Mouse (Mus musculus) embryonic facial prominence, embryonic 11.5 days (tissue): ENCODE measurements around the gene Prickle4. TPM values are rescaled to one million over a fixed set of nuclear protein-coding genes. Genes with fewer than 3 reads are reported as not detected.

ENCODE experiments used
- ATAC-seq: fragments of 200-750 bp; cut with Nextera tagmentation; replicated peaks from 2 replicates; pipeline ENCODE4 v1.8.0; 2017; ENCODE audit warnings: low read depth; ENCODE audit not compliant: insufficient number of reproducible peaks, low FRiP score, low TSS enrichment
- DNase-seq: peaks from one replicate; pipeline ENCODE4 v3.0.0-alpha.2; 2015; ENCODE audit warnings: low spot score
- H3K27ac ChIP-seq: fragments of 300-500 bp; sonication (generic); replicated peaks from 2 replicates; pipeline ENCODE4 v1.5.1; 2014; ENCODE audit warnings: mild to moderate bottlenecking, low read depth, low read length, control low read depth
- H3K27me3 ChIP-seq: fragments of 300-500 bp; sonication (generic); 2 replicates; pipeline ENCODE4 v1.6.1; 2014; ENCODE audit warnings: mild to moderate bottlenecking, low read length, moderate library complexity, mixed read lengths; ENCODE audit not compliant: control insufficient read depth, insufficient read depth
- H3K36me3 ChIP-seq: fragments of 300-500 bp; sonication (generic); replicated peaks from 2 replicates; pipeline ENCODE4 v1.6.1; 2014; ENCODE audit warnings: low read depth, mild to moderate bottlenecking, low read length, moderate library complexity, mixed read lengths; ENCODE audit not compliant: control insufficient read depth, insufficient read depth
- H3K4me1 ChIP-seq: fragments of 300-500 bp; sonication (generic); 2 replicates; pipeline ENCODE4 v1.6.1; 2014; ENCODE audit warnings: low read length, mixed read lengths; ENCODE audit not compliant: control insufficient read depth, insufficient read depth
- H3K4me2 ChIP-seq: fragments of 300-500 bp; sonication (generic); 2 replicates; pipeline ENCODE4 v1.6.1; 2014; ENCODE audit warnings: low read depth, mild to moderate bottlenecking, control low read depth, low read length, moderate library complexity
- H3K4me3 ChIP-seq: fragments of 300-500 bp; sonication (generic); 2 replicates; pipeline ENCODE4 v1.5.1; 2014; ENCODE audit warnings: low read depth, low read length, control low read depth
- H3K9ac ChIP-seq: fragments of 300-500 bp; sonication (generic); replicated peaks from 2 replicates; pipeline ENCODE4 v1.6.1; 2014; ENCODE audit warnings: mild to moderate bottlenecking, control low read depth, low read length
- H3K9me3 ChIP-seq: fragments of 300-500 bp; sonication (generic); replicated peaks from 2 replicates; pipeline ENCODE4 v1.6.1; 2016; ENCODE audit warnings: mild to moderate bottlenecking, low read length, inconsistent platforms, mixed read lengths; ENCODE audit not compliant: control insufficient read depth
- WGBS: fragments of 180-500 bp; shearing (Covaris S2); extraction: QIAGEN DNeasy Blood & Tissue Kit; methylation state at CpG from one replicate; pipeline ENCODE4 v1.1.7; 2014; 5-methylcytosine and 5-hydroxymethylcytosine counted together
- polyA plus RNA-seq: library from polyadenylated mRNA; unstranded; fragments of >200 nt; fragmentation: Nextera tagmentation; extraction: Ambion mirVana; gene quantifications from 2 replicates; pipeline ENCODE4 v1.2.1, GENCODE M21; 2014

Prickle4 gene
- polyA plus RNA-seq, 1 experiment from 2014 or later, result 0.27 TPM

DNA sequence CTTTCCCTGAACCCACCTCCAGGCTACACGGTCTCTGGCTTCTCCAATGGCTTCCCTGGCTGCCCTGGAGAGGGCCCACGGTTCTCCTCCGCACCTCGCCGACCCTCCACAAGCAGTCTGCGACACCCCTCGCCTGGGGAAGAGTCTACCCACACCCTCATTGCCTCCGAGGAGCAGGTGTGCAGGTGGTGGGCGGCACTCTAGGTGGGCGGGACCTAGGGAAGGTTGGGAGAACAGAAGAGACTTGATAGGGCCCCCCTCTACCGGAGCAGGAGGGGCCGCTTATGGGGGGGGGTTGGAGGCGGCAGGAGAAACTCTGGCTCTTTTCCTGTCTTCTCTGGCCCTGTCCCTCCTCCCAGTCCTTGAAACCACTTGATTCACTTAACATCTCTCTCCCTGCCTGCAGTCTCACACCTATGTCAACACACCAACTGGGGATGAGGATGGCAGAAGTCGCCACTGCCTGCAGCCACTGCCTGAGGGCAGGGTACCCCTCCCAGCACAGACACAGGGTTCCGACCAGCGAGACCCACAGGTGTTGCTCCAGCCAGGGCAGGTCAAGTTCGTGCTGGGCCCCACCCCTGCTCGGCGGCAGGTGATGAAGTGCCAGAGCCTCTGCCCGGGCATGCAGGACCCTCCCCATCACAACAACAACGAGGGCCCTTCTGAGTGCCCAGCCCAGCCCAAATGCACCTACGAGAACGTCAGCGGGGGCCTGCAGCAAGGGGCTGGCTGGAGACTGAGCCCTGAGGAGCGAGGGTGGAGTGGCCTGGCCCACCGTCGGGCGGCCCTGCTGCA is 8.2 kb upstream of the Prickle4 start:
- Histone ChIP-seq H3K36me3 (no peaks in the 10 kb centered on the region), H3K27me3 (no peaks in the 10 kb centered on the region; the same call in 1 of the 2 replicates), H3K4me1 (no peaks in the 10 kb centered on the region), H3K27ac (no peak overlapping the region), H3K4me2 (no peak overlapping the region), H3K9ac (no peak overlapping the region), H3K9me3 (no peaks in the 10 kb centered on the region), H3K4me3 (no peak overlapping the region)
- DNase-seq (no peak), ATAC-seq (no peak)
- WGBS, result 30% methylated on average over 25 of the region's 28 CpGs

DNA sequence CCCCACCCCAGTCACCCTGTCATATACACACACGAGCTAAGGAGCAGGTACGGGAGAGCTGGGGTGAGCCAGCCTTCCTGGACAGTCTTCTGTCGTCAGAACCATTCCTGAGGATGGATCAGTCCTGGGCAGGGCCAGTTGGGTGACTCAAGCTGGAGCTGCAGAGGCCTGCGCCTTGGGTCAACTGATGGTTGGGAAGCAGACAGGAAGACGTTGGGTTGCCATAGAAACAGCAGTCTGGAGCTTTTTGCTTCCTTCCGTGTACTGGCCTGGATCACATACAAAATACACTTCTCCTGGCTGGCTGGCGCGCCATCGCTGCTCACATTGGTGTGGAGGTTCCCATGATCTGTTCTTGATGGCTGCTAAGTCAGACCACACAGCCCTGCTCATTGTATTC is 7.3 kb upstream of the Prickle4 start:
- no peak overlapping the region for H3K9ac ChIP-seq
- DNase-seq, result no peak
- no peak overlapping the region for H3K4me3 ChIP-seq
- no peak overlapping the region for H3K4me2 ChIP-seq
- WGBS, result 77% methylated on average over 9 of the region's 9 CpGs
- no peak for ATAC-seq
- H3K4me1 ChIP-seq, result no peaks in the 10 kb centered on the region
- no peaks in the 10 kb centered on the region for H3K9me3 ChIP-seq
- H3K27ac ChIP-seq, result no peak overlapping the region
- H3K36me3 ChIP-seq, result no peaks in the 10 kb centered on the region
- no peaks in the 10 kb centered on the region; the same call in 1 of the 2 replicates for H3K27me3 ChIP-seq

DNA sequence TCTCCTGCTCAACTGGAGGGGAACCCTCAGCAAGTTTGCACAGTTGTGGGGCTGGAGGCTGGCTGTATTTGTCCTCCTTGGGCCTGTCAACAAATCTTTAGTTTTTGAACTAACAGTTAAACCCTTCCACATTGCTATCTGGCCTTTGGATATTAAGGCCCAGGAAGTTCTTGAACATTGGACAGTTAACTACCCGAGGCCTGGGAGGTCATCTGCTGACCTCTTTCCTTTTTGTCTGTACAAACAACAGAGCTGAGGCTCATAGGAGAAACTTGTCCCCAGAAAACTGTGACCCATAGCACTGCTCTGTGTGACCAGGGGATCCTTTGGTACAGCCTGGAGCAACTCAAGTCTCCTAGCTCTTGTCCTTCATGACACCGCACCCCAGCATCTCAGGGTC is 4.5 kb upstream of the Prickle4 start:
- Histone ChIP-seq H3K9me3 (no peaks in the 10 kb centered on the region), H3K4me2 (no peak overlapping the region), H3K4me3 (no peak overlapping the region), H3K9ac (no peak overlapping the region), H3K36me3 (no peaks in the 10 kb centered on the region), H3K4me1 (peaks cover 3% of the 10 kb centered on the region; the same call in 1 of the 2 replicates), H3K27me3 (no peaks in the 10 kb centered on the region; the same call in 1 of the 2 replicates), H3K27ac (no peak overlapping the region)
- ATAC-seq, result no peak
- DNase-seq, result no peak
- 72% methylated on average over 2 of the region's 2 CpGs for WGBS

DNA sequence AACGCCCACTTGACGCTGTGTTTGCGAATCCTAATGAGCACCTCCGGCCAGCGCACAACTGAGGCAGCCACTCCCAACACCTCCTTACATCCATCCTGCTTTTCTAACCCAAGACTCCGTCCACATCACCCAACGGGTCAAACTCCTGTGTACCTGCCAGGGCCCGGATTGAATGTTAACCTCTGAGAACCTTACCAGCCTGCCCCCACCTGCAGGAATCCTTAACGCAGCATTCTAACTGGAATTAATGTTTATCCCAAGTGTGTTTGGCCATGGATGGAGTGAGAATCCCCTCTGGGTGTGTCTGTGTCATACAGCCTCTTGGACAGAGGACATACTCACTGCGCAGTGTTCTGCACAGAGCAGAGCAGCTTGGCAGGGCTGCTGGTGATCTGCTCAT is 3.6 kb upstream of the Prickle4 start:
- Histone ChIP-seq H3K4me3 (no peak overlapping the region), H3K4me2 (no peak overlapping the region), H3K27me3 (no peaks in the 10 kb centered on the region; the same call in 1 of the 2 replicates), H3K36me3 (no peaks in the 10 kb centered on the region), H3K9me3 (no peaks in the 10 kb centered on the region), H3K9ac (no peak overlapping the region), H3K4me1 (peaks cover 3% of the 10 kb centered on the region; the same call in 1 of the 2 replicates), H3K27ac (no peak overlapping the region)
- ATAC-seq (no peak), DNase-seq (no peak)
- 88% methylated on average over 10 of the region's 10 CpGs for WGBS

DNA sequence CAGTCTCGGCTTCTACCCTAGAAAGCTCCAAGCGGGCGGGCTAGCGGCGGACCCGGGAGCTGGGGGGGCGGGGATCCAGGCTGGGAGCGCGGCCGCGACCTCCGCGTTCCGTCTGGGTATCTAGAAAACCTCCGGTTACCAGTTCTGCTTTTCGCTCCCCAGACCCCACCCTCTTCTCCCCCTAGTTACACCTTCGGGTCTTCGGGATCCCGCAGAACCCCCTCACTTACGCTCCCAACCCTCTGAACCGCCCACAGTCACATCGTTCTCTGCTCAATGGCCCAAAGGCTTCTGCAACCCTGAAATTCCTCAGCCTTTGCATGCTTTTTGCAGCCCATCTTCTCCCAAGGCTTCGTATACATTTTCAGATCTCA is 788 bp upstream of the Prickle4 start:
- Histone ChIP-seq H3K9me3 (no peaks in the 10 kb centered on the region), H3K27ac (no peak overlapping the region), H3K4me1 (peaks cover 3% of the 10 kb centered on the region; the same call in 1 of the 2 replicates), H3K36me3 (no peaks in the 10 kb centered on the region), H3K27me3 (no peaks in the 10 kb centered on the region), H3K9ac (peak overlapping the region; percentile 88), H3K4me2 (peak overlapping the region; percentile 77), H3K4me3 (peak overlapping the region; percentile 77)
- 0% methylated on average over 19 of the region's 23 CpGs for WGBS
- no peak for DNase-seq
- ATAC-seq, result 0 out of 2 replicates have a peak, but pooled peaks have one; percentile 4

DNA sequence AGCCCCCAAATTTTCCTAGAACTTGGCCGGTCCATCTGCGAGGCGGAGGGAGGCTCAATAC is 264 bp downstream of the Prickle4 start, which contains the start of gene Gm21981:
Gene Gm21981 (minus strand): TSS at position 14 of the 61 bp plus-strand sequence.
- peak within 1 kb of the TSS; percentile 77 for H3K4me2 ChIP-seq
- ATAC-seq, result no peak
- no peaks in the 10 kb centered on the region for H3K9me3 ChIP-seq
- no peak for DNase-seq
- no peaks in the 10 kb centered on the region for H3K36me3 ChIP-seq
- 1% methylated on average over 3 of the region's 3 CpGs for WGBS
- H3K4me3 ChIP-seq, result peak within 1 kb of the TSS; percentile 77
- H3K27me3 ChIP-seq, result no peaks in the 10 kb centered on the region
- peaks cover 3% of the 10 kb centered on the region; the same call in 1 of the 2 replicates for H3K4me1 ChIP-seq
- H3K9ac ChIP-seq, result peak within 1 kb of the TSS; percentile 88
- H3K27ac ChIP-seq, result 0 out of 2 replicates have a peak within 1 kb of the TSS, but pooled peaks have one; percentile 20

DNA sequence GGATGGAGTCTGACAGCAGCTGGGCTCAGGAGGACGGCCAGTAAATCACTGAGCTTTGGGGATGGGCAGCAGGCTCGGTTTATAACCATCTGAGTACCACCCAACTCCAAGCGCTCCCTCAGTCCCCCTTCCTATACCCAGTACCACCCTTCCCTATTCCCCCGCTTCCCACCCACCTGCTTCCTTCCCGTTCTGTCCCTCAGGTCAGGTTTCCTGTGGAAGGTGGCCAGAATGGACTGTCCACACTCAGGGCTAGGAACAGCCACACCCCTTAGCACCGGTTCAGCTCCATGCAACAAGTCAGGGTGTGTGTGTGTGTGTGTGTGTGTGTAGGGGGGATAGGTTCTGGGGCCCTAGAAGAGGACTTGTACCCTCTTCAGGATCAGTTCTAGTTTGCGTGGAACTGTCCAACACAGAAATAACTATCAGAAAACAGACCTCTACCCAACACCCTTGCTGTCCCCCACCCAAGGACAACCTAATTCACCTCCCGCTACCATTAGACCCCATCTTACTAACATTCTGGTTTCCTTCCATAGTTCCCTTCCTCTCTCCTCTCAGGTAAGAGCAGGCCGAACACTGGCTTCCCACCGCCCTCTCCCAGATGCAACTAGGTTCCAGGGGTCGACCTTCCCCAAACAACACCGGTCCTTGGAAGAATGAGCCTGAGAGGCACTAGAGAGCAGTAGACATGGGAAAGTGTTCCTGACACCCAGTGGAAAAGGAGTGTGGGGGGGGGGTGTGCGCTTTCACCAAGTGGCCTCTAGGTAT is 680 bp downstream of the Prickle4 start:
- Histone ChIP-seq H3K9ac (peak overlapping the region; percentile 35), H3K36me3 (no peaks in the 10 kb centered on the region), H3K4me2 (peak overlapping the region; percentile 77), H3K4me1 (peaks cover 3% of the 10 kb centered on the region; the same call in 1 of the 2 replicates), H3K9me3 (no peaks in the 10 kb centered on the region), H3K27me3 (no peaks in the 10 kb centered on the region), H3K27ac (no peak overlapping the region), H3K4me3 (peak overlapping the region; percentile 77)
- no peak for ATAC-seq
- WGBS, result 37% methylated on average over 13 of the region's 13 CpGs
- no peak for DNase-seq

DNA sequence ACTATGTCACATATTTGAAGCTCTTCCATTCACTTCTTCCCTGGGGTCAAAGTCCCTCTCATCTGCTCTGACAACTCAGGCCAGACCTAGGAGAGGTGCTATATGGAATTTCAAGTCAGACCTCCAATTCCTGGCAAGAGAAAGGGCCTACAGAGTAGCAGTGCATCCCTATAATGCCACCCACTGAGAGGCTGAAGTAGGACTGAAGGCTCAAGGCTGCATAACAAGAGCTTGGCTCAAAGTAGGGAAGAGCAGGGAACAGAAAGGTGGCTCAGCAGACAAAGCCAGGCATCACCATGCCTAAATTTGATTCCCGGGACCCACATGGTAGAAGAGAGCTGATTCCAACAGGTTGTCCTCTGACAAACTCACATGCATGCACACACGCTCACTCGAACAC is 2.9 kb downstream of the Prickle4 start:
- no peak overlapping the region for H3K4me2 ChIP-seq
- 96% methylated on average over 3 of the region's 3 CpGs for WGBS
- ATAC-seq, result no peak
- no peaks in the 10 kb centered on the region for H3K36me3 ChIP-seq
- no peak overlapping the region for H3K9ac ChIP-seq
- no peak overlapping the region for H3K27ac ChIP-seq
- H3K27me3 ChIP-seq, result no peaks in the 10 kb centered on the region
- H3K4me1 ChIP-seq, result peaks cover 3% of the 10 kb centered on the region; the same call in 1 of the 2 replicates
- DNase-seq, result no peak
- H3K9me3 ChIP-seq, result no peaks in the 10 kb centered on the region
- H3K4me3 ChIP-seq, result no peak overlapping the region
